Mouse (Mus musculus): ENCODE data around the gene Nsd1. TPM values are rescaled to one million over a fixed set of nuclear protein-coding genes. Genes with fewer than 3 reads are reported as not detected.

The Nsd1 gene
- total RNA-seq, 2 experiments from 2014 or later, result 125 to 131 TPM

DNA sequence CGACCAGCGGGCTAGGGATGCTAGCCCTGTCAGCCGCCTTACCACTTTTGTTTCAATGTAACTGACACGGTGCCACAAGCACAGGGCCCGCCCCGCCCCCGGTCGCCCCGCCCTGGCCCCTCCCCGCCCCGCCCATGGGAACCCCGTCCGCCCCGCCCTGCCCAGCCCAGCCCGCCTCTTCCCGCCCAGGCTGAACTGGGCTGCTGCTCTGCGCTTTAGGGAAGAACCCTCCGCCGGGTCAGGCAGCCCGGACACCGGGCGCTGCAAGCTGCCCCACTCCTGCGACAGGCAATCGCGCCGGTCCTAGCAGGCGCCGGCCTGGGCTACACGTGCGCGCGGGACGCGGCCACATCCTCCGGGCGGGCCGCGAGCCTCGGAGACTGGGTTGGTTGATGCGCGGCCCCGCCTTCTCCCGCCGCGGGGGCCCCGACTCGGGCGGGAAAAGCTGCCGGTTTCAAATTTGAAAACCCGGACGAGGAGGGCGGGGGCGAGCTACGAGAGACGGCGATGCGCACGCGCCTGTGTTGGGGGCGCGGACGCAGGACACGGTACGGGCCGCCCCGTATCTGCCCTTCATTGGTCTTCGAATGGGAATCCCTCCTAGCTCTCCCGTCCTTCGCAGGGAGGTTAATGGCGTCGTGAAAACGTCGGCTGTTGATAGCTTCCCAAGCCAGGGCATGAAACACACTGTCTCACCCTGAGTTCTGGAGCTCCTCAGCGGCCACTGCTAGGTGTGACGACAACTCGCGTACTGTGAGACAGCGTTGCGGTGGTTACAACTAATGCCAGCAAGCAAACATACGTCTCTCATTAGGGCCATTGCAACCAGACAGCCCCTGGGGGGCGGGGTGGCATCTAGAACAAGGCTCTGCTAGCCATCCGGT is 120.3 kb downstream of the Nsd1 start, which contains the start of gene Mxd3:
Gene Mxd3, minus strand, starts transcription at position 141 of the 884 bp plus-strand sequence.
- H3K4me3 ChIP-seq, result peak within 1 kb of the TSS; percentile 88
- H3K27ac ChIP-seq, result no peak within 1 kb of the TSS
- TF ChIP-seq CTCF (conservative IDR thresholded peaks at IDR 0.05), result no peak; the same call in 1 of the 2 replicates
- DNase-seq (ENCODE audit: low spot score in 2 of 2), result peak; percentile 72 to 79

DNA sequence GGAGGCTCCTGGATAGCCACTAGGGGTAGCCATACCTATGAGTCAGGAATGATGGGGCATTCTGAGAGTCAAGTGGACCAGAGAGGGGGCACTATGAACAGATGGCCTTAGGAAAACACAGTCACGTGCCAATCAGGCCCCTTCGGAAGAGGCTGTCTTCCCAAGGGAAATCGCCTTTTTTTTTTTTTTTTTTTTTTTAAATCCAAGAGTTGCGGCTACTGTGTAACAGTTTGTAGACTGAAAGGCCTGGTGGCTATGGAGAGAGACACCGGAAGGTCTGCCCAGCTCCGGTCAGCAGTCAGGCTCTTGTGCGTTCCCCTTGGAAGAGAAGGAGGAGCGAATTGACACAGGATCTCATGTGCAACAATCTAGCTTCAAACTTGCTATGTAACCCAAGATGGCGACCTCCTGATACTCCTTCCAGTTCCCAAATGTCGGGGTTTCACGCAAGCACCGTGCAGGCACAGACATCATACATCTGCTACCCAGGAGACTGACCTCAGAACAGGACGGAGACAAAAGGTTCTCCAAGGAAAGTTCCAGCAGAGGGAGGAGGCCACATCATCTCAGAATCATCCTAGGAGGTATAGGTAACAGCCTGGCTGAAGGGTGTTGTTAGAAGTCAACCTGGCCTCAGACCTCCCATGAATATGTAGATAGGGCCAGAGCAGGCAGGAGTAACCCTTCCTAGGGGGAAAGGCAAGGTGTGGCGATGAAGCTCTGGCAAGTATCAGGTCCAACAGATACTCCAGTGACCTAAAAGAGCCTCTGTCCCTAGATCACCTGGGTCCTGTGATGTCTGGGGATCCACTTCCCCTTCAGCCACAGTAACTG is 121.2 kb downstream of the Nsd1 start:
- peak overlapping the region; percentile 88; the same call in 1 of the 2 replicates for H3K4me3 ChIP-seq
- H3K27ac ChIP-seq, result no peak overlapping the region
- peak; percentile 41; the same call in 1 of the 2 replicates for TF ChIP-seq CTCF (conservative IDR thresholded peaks at IDR 0.05)
- no peak for DNase-seq (ENCODE audit: low spot score in 2 of 2)

DNA sequence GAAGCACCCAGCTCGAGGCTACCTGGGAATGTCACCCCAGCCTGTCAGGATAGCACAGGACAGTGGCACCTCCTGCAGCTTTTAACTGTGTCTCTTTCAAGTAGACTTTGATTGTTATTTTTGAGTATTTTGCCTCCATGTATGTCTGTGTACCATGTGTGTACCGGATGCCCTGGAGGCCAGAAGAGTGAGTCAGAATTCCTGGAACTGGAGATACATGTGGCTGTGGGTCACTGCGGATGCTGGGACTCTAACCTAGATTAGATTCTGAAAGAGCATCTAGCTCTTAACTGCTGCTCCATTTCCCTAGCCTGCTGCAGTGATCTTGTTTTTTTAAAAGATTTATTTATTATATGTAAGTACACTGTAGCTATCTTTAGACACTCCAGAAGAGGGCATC is 122.7 kb downstream of the Nsd1 start:
- H3K27ac ChIP-seq, result no peak overlapping the region
- H3K4me3 ChIP-seq, result no peak overlapping the region
- no peak for DNase-seq (ENCODE audit: low spot score in 2 of 2)
- TF ChIP-seq CTCF (conservative IDR thresholded peaks at IDR 0.05), result no peak

DNA sequence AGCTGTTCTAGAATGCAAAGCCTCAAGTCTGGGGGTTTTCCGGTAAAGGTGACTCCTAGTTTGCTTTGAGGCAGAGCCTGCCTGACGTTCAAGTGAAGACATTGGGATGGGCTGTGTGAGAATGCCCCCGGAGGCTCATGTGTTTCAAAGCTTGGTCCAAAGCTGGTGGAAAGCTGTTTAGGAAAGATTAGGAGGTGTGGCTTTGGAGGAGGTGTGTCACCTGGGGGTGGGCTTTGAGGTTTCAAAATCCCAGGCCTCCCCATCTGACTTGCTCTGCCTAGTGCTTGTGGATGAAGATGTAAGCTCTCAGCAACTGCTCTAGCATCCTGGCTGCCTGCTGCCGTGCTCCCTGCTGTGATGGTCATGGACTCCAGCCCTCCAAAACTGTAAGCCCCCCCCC is 126.1 kb downstream of the Nsd1 start:
- no peak for DNase-seq (ENCODE audit: low spot score in 2 of 2)
- Histone ChIP-seq H3K27ac (no peak overlapping the region), H3K4me3 (no peak overlapping the region)
- no peak for TF ChIP-seq CTCF (conservative IDR thresholded peaks at IDR 0.05)

DNA sequence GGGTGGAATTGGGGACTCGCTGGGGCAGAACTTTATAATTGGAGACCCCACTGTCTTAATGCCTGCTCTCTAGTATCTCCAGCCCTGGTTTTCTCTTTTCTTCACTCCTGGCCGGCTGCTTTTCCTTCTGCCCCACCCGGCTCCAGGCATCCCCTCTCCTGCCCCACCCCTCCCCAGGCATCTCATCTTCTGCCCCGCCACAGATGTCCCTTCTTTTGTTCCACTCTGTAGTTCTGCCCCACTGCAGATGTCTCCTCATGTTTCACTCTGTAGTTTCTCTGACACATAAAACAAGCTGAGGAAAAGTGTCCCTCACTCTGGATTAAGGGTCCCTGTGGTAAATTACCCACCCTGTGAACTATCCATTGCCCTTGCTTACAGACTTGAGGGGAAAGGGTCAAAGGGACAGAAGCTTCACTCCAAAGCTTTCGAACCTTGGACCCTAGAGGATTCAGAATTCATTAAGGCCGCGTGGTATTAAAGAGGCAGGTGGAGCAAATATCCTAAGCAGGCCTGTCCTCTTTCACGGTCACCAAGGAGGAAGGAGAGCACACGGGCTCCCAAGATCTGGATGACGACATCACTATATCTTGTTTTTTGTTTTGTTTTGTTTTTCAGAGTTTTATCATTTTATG is 127.9 kb downstream of the Nsd1 start:
- H3K27ac ChIP-seq, result no peak overlapping the region
- no peak overlapping the region for H3K4me3 ChIP-seq
- DNase-seq (ENCODE audit: low spot score in 2 of 2), result no peak
- no peak for TF ChIP-seq CTCF (conservative IDR thresholded peaks at IDR 0.05)

DNA sequence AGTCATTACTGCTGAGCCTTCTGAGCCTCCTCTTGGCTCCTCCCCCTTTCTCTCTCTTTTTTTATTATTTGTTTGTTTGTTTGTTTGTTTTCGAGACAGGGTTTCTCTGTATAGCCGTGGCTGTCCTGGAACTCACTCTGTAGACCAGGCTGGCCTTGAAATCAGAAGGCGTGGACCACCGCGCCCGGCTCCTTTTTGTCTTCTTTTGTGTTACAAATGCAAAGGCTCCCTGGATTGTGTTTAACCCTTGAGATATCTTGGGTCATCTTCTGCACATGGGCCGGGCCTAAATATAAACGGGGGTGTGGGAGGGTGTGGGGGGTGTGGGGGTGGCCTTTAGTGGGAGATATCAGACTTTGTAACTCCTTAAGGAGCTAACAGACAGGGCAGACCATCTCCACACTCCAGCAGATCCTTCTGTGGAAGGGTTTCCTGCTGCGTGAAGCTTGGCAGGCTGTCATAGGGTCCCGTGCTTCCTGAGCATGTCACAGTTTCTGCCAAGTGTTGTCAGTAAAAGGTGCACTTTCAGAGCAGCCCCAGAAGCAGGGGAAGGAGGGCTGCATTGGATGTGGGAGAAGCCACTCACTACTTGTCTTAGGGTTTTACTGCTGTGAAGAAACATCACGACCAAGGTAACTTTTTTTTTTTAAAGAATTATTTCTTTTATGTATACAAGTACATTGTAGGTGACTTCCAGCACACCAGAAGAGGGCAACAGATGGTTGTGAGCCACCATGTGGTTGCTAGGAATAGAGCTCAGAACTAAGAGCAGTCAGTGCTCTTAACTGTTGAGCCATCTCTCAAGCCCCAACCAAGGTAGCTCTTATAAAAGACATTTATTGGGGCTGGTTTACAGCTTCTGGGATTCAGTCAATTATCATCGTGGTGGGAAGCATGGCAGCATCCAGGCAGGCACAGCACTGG is 128.8 kb downstream of the Nsd1 start:
- no peak for DNase-seq (ENCODE audit: low spot score in 2 of 2)
- no peak overlapping the region for H3K4me3 ChIP-seq
- TF ChIP-seq CTCF (conservative IDR thresholded peaks at IDR 0.05), result peak; percentile 29; the same call in 1 of the 2 replicates
- peak overlapping the region; percentile 23; the same call in 1 of the 2 replicates for H3K27ac ChIP-seq

DNA sequence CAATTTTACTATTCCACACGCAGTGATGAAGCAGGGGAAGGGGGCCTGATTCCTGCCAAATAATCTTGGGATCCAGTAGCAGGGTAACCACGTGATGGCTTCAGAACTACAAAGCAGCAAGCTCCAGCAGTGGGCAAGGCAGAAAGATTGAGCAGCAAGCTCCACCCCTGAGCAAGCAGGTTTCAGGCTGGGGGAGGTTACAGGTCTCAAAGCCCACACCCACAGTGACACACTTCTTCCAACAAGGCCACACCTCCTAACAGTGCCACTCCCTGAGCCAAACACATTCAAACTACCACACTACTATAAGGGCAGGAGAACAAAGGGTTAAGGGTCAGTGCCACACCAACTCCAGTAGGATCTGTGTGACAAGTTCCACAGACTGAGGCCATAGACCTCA is 129.7 kb downstream of the Nsd1 start:
- TF ChIP-seq CTCF (conservative IDR thresholded peaks at IDR 0.05), result no peak
- Histone ChIP-seq H3K27ac (0 out of 2 replicates have a peak overlapping the region, but pooled peaks have one; percentile 23), H3K4me3 (no peak overlapping the region)
- DNase-seq (ENCODE audit: low spot score in 2 of 2), result no peak

DNA sequence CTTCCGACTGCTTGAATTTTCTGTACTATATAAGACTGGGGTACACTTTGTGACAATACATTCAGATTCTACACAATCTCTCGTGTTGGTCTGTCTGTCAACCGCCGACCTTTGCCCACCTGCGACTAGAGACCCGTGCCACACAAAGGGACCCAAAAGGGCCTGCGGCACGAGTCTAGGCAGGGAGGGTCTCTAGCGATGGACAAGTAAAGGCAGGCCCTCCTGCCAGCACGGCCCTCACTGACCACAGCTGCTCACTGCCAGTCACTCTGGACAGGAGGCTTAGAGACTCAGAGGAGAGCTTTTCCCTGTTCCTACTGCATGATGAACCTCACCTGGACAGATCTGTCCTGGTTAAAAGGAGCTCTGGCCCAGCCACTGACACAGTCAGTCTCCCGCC is 132.9 kb downstream of the Nsd1 start:
- TF ChIP-seq CTCF (conservative IDR thresholded peaks at IDR 0.05), result no peak
- Histone ChIP-seq H3K4me3 (no peak overlapping the region), H3K27ac (no peak overlapping the region)

DNA sequence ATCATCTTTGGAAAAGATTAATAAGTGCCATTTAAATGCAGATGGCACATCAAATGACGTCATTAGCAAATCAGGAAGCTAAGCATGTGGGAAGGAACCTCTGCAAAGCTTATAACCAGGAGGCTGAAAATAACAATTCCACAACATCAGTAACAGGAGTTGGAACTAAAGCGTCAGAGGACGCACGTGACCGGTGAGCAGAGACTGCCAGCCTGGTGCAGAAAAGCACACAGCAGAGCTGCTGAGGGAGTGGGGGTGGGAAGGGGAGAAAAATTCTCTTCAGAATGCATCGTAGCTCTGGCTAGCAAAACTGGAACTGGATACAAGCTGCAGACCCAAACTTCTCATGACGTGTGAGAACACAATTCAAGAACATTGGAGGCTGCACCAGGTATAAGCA is 134.7 kb downstream of the Nsd1 start:
- peak overlapping the region; percentile 46 for H3K27ac ChIP-seq
- no peak overlapping the region for H3K4me3 ChIP-seq
- TF ChIP-seq CTCF (conservative IDR thresholded peaks at IDR 0.05), result no peak
- DNase-seq (ENCODE audit: low spot score in 2 of 2), result peak in 1 of 2 experiments; percentile 72

More for the DNA sequence above, 132.9 kb downstream of the Nsd1 start:
- no peak for DNase-seq (ENCODE audit: low spot score in 2 of 2)

DNA sequence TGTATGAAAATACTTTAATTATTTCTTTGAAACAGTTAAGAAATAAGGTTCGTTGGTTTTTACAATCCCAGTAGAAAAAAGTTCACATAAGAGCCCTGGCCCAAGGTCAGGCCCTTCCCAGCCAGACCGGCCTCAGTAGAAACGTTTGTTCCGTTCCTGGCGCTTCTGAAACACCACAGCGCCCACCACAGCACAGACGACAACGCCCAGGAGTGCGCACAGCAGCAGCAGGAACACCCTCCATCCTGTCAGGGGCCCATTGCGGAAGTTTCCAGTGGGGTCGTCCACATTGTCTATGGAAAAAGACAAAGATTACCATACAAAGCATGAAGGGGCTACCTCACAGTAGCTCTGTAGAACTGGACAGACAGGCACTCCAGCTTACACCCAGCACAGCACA is 137.2 kb downstream of the Nsd1 start:
- no peak for TF ChIP-seq CTCF (conservative IDR thresholded peaks at IDR 0.05)
- DNase-seq (ENCODE audit: low spot score in 2 of 2), result no peak
- Histone ChIP-seq H3K27ac (no peak overlapping the region), H3K4me3 (no peak overlapping the region)

DNA sequence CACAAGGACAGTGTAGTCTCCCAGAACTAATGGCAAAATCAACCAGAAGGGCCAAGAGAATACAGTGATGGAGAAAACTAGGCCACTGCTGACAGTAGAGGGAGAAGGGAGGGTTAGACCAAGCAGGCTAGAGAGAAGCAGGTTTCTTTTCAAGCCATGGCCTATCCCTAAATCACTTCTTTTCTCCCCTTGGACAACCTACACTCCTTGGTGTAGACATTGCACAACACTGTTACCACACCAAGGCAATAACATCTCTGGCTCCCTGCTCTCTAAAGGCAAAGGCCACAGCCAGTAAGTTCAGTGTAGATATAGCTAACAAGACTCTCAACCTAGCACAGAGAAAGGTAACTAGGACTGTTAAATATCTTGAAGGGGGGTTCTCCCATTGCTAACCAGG is 151.6 kb downstream of the Nsd1 start:
- no peak for DNase-seq (ENCODE audit: low spot score in 2 of 2)
- Histone ChIP-seq H3K4me3 (peak overlapping the region; percentile 87), H3K27ac (no peak overlapping the region)
- TF ChIP-seq CTCF (conservative IDR thresholded peaks at IDR 0.05), result no peak
